Mouse (Mus musculus) spleen, postnatal 14 days (tissue): ENCODE data around the gene Kif21b.
A peak's percentile ranks its signal among the peaks of the same experiment; 100 is the strongest.

ENCODE experiments used
- DNase-seq, 2 experiments: peaks; one replicate each; pipeline ENCODE4 v3.0.0; 2021 to 2022; ENCODE audit warnings: low spot score in 2 of 2

Gene Kif21b

GRCm38 (mm10) chr1:136159830-136160229, 28.6 kb downstream of the Kif21b start:
- DNase-seq: no peak

GRCm38 (mm10) chr1:136160297-136160696, 29.1 kb downstream of the Kif21b start:
- DNase-seq: no peak

- DNase-seq: no peak
Measured at GRCm38 (mm10) chr1:136160930-136161329, 29.7 kb downstream of the Kif21b start.

GRCm38 (mm10) chr1:136161333-136161921, 30.2 kb downstream of the Kif21b start:
- DNase-seq: no peak

GRCm38 (mm10) chr1:136165436-136165835, 34.2 kb downstream of the Kif21b start:
- DNase-seq: no peak

- DNase-seq: no peak
Measured at GRCm38 (mm10) chr1:136167657-136168056, 36.5 kb downstream of the Kif21b start.

GRCm38 (mm10) chr1:136170109-136170508, 38.9 kb downstream of the Kif21b start:
- DNase-seq: peak in 1 of 2 experiments; percentile 46

- DNase-seq: no peak
Measured at GRCm38 (mm10) chr1:136172696-136173095, 41.5 kb downstream of the Kif21b start.

- DNase-seq: no peak
Measured at GRCm38 (mm10) chr1:136174101-136174606, 43.0 kb downstream of the Kif21b start.

GRCm38 (mm10) chr1:136175183-136175582, 44.0 kb downstream of the Kif21b start:
- DNase-seq: peak in 1 of 2 experiments; percentile 47

- no peak for DNase-seq
Measured at GRCm38 (mm10) chr1:136177085-136177484, 45.9 kb downstream of the Kif21b start.

- no peak for DNase-seq
Measured at GRCm38 (mm10) chr1:136178741-136179140, 47.6 kb downstream of the Kif21b start.

- DNase-seq: no peak
Measured at GRCm38 (mm10) chr1:136179511-136180001, 48.4 kb downstream of the Kif21b start.

- DNase-seq: no peak
Measured at GRCm38 (mm10) chr1:136190033-136190432, 58.8 kb downstream of the Kif21b start.

- peak in 1 of 2 experiments; percentile 12 for DNase-seq
Measured at GRCm38 (mm10) chr1:136212803-136213202, 81.6 kb downstream of the Kif21b start, which contains the start of gene Mroh3. Gene Mroh3, minus strand, starts transcription at chr1:136212828.

- no peak for DNase-seq
Measured at GRCm38 (mm10) chr1:136214304-136214703, 83.1 kb downstream of the Kif21b start.

GRCm38 (mm10) chr1:136220037-136220871, 89.1 kb downstream of the Kif21b start:
- no peak for DNase-seq

- DNase-seq: no peak
Measured at GRCm38 (mm10) chr1:136222386-136222785, 91.2 kb downstream of the Kif21b start.

- DNase-seq: no peak
Measured at GRCm38 (mm10) chr1:136223758-136224342, 92.7 kb downstream of the Kif21b start.

GRCm38 (mm10) chr1:136225846-136226245, 94.7 kb downstream of the Kif21b start:
- DNase-seq: no peak

GRCm38 (mm10) chr1:136226626-136227025, 95.4 kb downstream of the Kif21b start:
- no peak for DNase-seq
